Mouse (Mus musculus) small intestine, adult 2 months (tissue): Measurements from ENCODE around the gene Kcnip1.

ENCODE experiments used
- CTCF ChIP-seq: fragments of 200-500 bp; IDR thresholded peaks from 2 replicates; pipeline ENCODE4 v1.5.1; 2012; ENCODE audit warnings: low read depth, mild to moderate bottlenecking, control low read depth, inconsistent platforms, low read length, moderate library complexity, mixed read lengths; ENCODE audit not compliant: insufficient replicate concordance, insufficient read length; ENCODE audit errors: extremely low read depth
- POLR2A ChIP-seq: fragments of 200-500 bp; IDR thresholded peaks from 2 replicates; pipeline ENCODE4 v1.6.1; 2012; ENCODE audit warnings: low read depth, mild to moderate bottlenecking, control low read depth, inconsistent platforms, low read length, moderate library complexity

GRCm38 (mm10) chr11:33872716-33873048 lies 120.3 kb downstream of the Kcnip1 start:
- TF ChIP-seq POLR2A (no peak), CTCF (no peak)
